Mouse (Mus musculus) kidney, adult 2 months (tissue): ENCODE measurements around the gene Card10. TPM values are rescaled to one million over a fixed set of nuclear protein-coding genes. Genes with fewer than 3 reads are reported as not detected.
"Not testable (repeated sequence)": the region's sequence is repeated elsewhere in the genome, so short reads cannot be mapped to it uniquely, and the experiment has no call there.

Source experiments
- DNase-seq: peaks from one replicate; pipeline ENCODE4 v3.0.0; 2021
- H3K27ac ChIP-seq: fragments of 200-500 bp; 2 replicates; pipeline ENCODE4 v1.5.1; 2012; ENCODE audit warnings: low read depth, low read length, control low read depth, inconsistent platforms; ENCODE audit not compliant: insufficient read depth
- H3K27me3 ChIP-seq: fragments of 200-500 bp; replicated peaks from 2 replicates; pipeline ENCODE4 v1.6.1; 2012; ENCODE audit warnings: mild to moderate bottlenecking, moderate library complexity, low read length, inconsistent platforms; ENCODE audit not compliant: control insufficient read depth, insufficient read depth
- H3K36me3 ChIP-seq: fragments of 200-500 bp; 2 replicates; pipeline ENCODE4 v1.6.1; 2012; ENCODE audit warnings: mild to moderate bottlenecking, moderate library complexity, low read length, inconsistent platforms; ENCODE audit not compliant: control insufficient read depth, insufficient read depth
- H3K4me1 ChIP-seq: fragments of 200-500 bp; 2 replicates; pipeline ENCODE4 v1.6.1; 2011; ENCODE audit warnings: low read length; ENCODE audit not compliant: control insufficient read depth, insufficient read depth
- H3K4me3 ChIP-seq: fragments of 200-500 bp; 2 replicates; pipeline ENCODE4 v1.5.1; 2011; ENCODE audit warnings: mild to moderate bottlenecking, low read depth, low read length, control low read depth; ENCODE audit not compliant: insufficient read depth
- CTCF ChIP-seq: fragments of 200-500 bp; conservative IDR thresholded peaks from 2 replicates; pipeline ENCODE4 v1.5.1; 2011; ENCODE audit warnings: low read depth, mild to moderate bottlenecking, control low read depth, low read length, moderate library complexity, mixed read lengths; ENCODE audit not compliant: insufficient read depth, insufficient read length
- POLR2A ChIP-seq: fragments of 200-500 bp; IDR thresholded peaks from one replicate; pipeline ENCODE4 v1.6.1; 2011; ENCODE audit warnings: low read depth, low read length, control low read depth
- WGBS: fragments of 180-500 bp; shearing (Covaris S2); methylation state at CpG from one replicate; pipeline ENCODE4 v1.1.7; 2018; 5-methylcytosine and 5-hydroxymethylcytosine counted together
- polyA plus RNA-seq: library from polyadenylated mRNA; depleted of rRNA; stranded (reverse); fragments of >200 nt; gene quantifications from 2 replicates; pipeline ENCODE4 v1.2.3, GENCODE M21; 2012; rRNA removed

The Card10 gene
- polyA plus RNA-seq, result 80.4 and 93.7 TPM in 2 replicates

GRCm38 (mm10) chr15:78802776-78803391, at the start of gene Card10:
Card10 (minus strand) TSS chr15:78803042.
- 2% methylated on average over 70 of the region's 70 CpGs for WGBS
- Histone ChIP-seq H3K4me1 (peaks cover 41% of the 10 kb centered on the region), H3K36me3 (no peaks in the 10 kb centered on the region), H3K27ac (peak within 1 kb of the TSS; percentile 93), H3K27me3 (no peaks in the 10 kb centered on the region), H3K4me3 (peak within 1 kb of the TSS; percentile 80)
- peak; percentile 76 for TF ChIP-seq POLR2A
- TF ChIP-seq CTCF, result no peak
- DNase-seq, result peak; percentile 85

- H3K36me3 ChIP-seq, result no peaks in the 10 kb centered on the region
- peak; percentile 94 for DNase-seq
- 0 out of 2 replicates have a peak overlapping the region, but pooled peaks have one; percentile 8 for H3K27ac ChIP-seq
- no peak for TF ChIP-seq POLR2A
- TF ChIP-seq CTCF, result peak; percentile 90
- WGBS, result 13% methylated on average over 13 of the region's 13 CpGs
- H3K4me1 ChIP-seq, result 0 out of 2 replicates have a peak, but pooled peaks cover 3% of the 10 kb centered on the region
- no peak overlapping the region for H3K4me3 ChIP-seq
- H3K27me3 ChIP-seq, result no peaks in the 10 kb centered on the region
These were observed 48.8 kb upstream of the Card10 start for GRCm38 (mm10) chr15:78851505-78852153.

DNA sequence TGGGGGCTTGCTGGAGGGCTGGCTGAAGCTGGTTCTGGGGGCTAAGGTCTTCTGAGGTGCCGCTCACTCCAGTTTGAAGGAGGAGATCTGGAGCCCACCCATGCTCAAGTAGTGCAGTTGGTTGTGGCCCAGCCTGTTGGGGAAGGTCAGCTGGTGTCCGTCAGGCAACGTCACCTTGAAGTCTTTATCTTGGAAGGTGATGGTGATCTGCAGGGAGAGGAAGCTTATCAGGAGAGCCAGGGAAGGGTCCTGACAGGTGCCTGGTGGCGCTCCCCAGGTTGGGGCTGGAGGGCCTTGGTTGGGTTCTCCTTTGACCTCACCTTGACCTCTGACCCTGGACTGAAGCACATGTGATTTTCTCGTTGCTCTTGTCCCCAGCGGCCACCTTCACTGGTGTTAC, 48.1 kb upstream of the Card10 start:
- 64% methylated on average over 6 of the region's 6 CpGs for WGBS
- TF ChIP-seq CTCF (no peak), POLR2A (no peak)
- Histone ChIP-seq H3K4me1 (0 out of 2 replicates have a peak, but pooled peaks cover 7% of the 10 kb centered on the region), H3K4me3 (no peak overlapping the region), H3K36me3 (no peaks in the 10 kb centered on the region), H3K27ac (0 out of 2 replicates have a peak overlapping the region, but pooled peaks have one; percentile 8), H3K27me3 (no peaks in the 10 kb centered on the region)
- DNase-seq, result no peak

DNA sequence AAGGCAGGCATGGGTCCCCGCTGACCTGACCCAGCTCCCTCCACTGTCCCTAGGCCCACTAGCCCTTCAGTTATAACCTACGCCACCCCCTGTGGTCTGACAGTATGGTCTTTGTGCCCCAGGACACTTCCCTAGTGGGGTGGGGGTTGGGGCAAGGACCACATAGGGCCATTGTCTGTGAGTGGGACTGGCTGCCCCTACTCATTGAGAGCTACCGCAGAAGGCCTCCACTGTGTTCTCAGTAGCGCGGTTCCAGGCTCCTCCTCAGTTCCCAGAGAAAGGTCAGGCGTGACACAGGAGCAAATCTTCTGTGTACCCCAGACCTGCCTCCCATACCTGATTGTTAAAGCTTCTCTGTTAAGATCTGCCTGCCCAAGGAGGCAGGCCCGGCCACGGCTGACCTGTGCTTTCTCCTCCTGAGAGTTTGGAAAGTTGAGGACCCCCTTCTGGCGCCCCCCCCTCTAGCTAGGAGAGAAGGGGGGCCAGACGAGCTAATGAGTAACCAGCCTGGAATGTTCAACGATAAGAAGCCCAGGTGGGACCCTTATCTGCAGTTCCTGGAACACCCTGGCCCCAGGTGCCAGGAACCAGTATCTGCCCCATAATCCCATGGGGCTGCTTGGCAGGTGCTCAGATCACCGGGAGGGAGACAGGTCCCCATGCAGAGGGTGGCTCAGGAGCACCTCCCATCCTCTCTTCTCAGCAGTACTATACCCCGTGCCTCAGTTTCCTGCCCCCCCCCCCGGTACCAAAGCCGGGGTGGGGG, 47.4 kb upstream of the Card10 start:
- H3K4me1 ChIP-seq, result 0 out of 2 replicates have a peak, but pooled peaks cover 7% of the 10 kb centered on the region
- no peak for DNase-seq
- TF ChIP-seq POLR2A, result no peak
- no peak for TF ChIP-seq CTCF
- 59% methylated on average over 15 of the region's 15 CpGs for WGBS
- peak overlapping the region; percentile 18 for H3K27ac ChIP-seq
- no peak overlapping the region for H3K4me3 ChIP-seq
- H3K36me3 ChIP-seq, result no peaks in the 10 kb centered on the region
- H3K27me3 ChIP-seq, result no peaks in the 10 kb centered on the region

- Histone ChIP-seq H3K27me3 (no peaks in the 10 kb centered on the region), H3K27ac (no peak overlapping the region), H3K4me1 (0 out of 2 replicates have a peak, but pooled peaks cover 7% of the 10 kb centered on the region), H3K36me3 (no peaks in the 10 kb centered on the region), H3K4me3 (no peak overlapping the region)
- 74% methylated on average over 12 of the region's 12 CpGs for WGBS
- TF ChIP-seq POLR2A (no peak), CTCF (no peak)
- no peak for DNase-seq
These were observed 46.6 kb upstream of the Card10 start for GRCm38 (mm10) chr15:78849485-78849884.

DNA sequence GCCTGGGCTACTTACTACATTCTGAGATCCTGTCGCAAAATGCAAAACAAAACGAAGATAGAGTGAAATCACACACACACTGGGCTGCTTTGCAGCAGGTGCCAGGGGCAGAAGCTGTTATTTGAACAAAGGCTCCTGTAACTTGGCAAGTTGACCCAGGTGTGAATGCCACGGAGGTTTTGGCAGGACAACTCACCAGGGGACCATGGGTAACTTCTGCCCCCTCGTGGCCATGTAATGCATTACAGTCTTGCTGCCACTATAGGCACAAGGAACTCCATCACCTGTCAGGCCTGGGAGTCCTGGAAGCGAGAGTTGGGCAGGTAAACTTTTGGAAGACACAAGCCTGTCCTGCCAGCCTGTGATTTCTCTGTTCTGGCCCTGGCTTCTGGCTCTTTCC, 45.6 kb upstream of the Card10 start:
- peak; percentile 92 for DNase-seq
- Histone ChIP-seq H3K4me3 (no peak overlapping the region), H3K27ac (no peak overlapping the region), H3K4me1 (0 out of 2 replicates have a peak, but pooled peaks cover 7% of the 10 kb centered on the region), H3K27me3 (no peaks in the 10 kb centered on the region), H3K36me3 (no peaks in the 10 kb centered on the region)
- TF ChIP-seq CTCF, result peak; percentile 98
- TF ChIP-seq POLR2A, result no peak
- 22% methylated on average over 5 of the region's 5 CpGs for WGBS

- not testable (repeated sequence) for DNase-seq, H3K4me3 ChIP-seq, H3K27me3 ChIP-seq, H3K36me3 ChIP-seq, H3K4me1 ChIP-seq, H3K27ac ChIP-seq
- WGBS, result 83% methylated on average over 7 of the region's 7 CpGs
These were observed 44.0 kb upstream of the Card10 start for GRCm38 (mm10) chr15:78846805-78847204.
